Mouse (Mus musculus) thymus, postnatal 4 days (tissue): ENCODE data around the gene Cdh23.

Experiments used
- DNase-seq: peaks from one replicate; pipeline ENCODE4 v3.0.0; 2021

Cdh23 gene

GRCm38 (mm10) chr10:60574851-60575250 lies 121.4 kb downstream of the Cdh23 start:
- no peak for DNase-seq

DNA sequence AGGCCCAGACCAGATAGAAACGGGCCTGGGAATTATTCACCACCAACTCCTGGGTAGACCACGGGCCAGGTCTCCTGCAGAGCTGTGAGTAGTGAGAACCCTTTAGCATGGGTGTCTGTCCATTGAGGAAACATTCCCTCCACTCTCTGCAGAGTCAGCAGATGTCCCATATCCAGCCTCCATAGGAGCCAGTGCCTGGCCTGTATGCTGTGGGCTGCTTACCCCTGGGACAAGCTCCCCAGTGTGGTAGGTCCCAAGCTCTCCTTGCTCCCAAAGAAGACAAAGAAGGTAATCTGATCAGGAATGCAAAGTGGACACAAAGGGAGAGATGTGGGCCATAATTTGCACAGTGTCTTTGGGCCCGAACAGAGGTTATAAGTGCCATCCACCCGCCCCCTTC lies 124.8 kb downstream of the Cdh23 start:
- DNase-seq: no peak

- peak; percentile 73 for DNase-seq
Measured at GRCm38 (mm10) chr10:60566369-60567037, 129.8 kb downstream of the Cdh23 start.

DNA sequence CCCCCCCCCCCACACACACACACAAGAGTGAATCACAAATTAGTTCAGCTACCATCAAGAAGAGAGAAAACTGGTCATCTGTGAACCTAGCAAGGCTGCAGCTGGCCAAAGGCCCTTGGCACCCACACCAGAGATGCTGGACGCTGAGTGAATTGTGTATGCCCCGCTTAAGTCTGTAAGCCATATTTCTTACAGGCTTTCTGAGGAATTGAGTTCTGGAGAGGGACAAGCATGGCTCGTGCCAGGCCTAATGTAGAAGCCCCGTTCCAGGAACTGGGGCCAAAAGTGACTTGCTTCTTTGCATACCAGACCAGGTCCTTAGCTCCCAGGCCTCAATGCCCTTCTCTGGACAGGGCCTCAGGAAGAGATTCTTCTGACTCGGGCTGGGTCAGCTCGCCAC lies 132.2 kb downstream of the Cdh23 start:
- DNase-seq: no peak

DNA sequence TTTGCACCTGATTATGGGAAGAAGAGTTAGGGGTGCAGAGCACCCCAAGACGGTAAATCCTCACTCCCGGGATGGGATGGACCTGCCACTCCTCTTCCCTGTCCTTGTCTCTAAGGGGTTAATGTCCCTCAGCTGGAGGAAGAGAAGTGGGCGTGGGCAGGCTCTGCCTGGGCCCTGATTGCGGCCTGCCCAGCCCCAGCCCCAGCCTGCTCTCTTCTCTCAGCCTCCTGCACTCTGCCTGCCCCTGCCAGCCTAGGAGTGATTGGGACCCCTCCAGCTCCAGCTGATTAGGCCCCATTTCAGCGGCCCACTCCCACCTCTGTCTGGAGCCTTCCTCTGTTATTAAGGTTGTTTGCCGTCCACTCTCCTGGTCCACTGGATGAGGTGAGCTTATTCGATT lies 133.3 kb downstream of the Cdh23 start:
- no peak for DNase-seq

- DNase-seq: no peak
Measured at GRCm38 (mm10) chr10:60558491-60558927, 137.8 kb downstream of the Cdh23 start.

DNA sequence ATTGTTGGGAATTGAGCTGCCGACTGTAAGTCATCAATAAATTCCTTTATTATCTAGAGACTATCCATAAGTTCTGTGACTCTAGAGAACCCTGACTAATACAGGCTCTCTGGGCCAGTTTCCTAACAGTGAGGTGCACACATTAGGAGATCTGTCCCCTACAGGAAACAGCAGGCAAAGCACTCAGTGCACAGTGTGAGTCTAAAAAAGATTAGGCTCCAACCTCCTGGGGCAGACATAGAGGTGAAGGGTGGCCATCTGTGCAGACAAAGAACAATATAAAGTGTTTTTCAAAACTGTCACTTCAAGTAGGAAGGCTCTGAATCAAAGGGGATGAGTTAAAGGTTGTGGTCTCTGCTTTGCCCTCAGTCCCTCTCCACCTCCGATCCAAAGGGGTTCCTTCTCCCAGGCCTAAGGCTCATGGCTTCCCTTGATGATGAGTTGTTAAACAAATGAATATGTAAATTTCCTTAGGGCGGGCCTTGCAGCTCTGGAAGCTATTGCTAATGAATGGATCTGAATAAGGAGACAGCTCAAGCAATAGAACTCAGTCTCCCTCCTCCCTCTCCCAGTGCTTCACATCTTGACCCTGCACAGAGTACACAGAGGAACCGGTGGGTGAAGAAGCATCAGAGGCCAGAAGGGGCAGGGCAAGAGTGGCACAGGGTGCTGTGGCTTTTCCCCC lies 143.2 kb downstream of the Cdh23 start:
- DNase-seq: no peak

- no peak for DNase-seq
Measured at GRCm38 (mm10) chr10:60539164-60539914, 157.0 kb downstream of the Cdh23 start.

DNA sequence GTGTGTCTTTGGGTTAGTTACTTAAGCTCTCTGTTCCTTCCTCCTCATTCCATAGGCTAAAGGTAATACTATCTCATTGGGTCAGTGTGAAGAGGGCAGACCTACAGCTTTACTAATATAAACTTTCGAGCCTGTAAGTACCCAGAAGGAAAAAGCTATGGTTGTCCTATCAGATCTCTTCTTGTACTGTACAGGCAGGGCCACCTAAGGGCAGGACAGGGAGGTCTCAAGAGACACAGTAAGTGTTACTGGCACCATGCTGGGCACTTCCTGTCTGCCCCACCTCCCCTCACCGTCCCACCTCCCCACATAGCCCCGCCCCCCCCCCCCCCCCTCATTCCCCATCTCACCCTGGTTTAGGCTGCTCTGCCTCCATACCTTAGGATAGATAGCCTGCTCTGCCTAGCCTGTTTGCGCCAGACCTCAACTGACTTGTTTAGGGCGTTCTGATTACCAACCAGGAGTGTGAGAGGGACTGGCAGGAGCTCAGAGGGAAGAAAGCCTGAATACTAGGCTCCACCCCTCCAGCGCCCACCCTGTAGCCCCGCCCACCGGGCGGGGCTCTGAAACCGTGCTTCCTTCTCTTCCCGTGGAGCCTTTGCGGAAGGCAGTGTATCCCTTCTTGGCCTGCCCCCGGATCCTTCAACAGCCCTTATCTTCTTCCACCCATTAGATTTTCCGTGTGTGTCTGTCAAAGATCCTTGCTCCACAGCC lies 160.0 kb downstream of the Cdh23 start:
- peak; percentile 66 for DNase-seq

DNA sequence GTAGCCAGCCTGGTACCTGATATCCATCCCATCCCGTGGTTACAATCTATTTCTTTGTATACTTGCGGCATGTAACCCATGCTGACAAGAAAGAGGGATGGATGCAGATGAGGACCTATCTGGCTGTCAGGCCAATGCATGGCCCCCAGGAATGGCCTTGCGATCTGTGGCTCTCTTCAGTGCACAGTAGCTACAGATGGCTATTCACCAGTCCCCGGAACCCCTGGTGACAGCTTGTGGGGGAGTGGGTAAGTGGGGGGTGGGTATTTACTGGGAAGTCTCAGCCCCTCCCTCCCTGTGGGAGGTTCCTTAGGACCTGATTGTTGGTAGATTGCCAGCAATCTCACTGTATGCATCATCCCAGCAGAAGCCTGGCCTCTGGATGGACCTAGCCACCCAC lies 163.8 kb downstream of the Cdh23 start:
- DNase-seq: no peak

- DNase-seq: peak; percentile 73
Measured at GRCm38 (mm10) chr10:60531349-60531748, 164.9 kb downstream of the Cdh23 start.

- DNase-seq: no peak
Measured at GRCm38 (mm10) chr10:60530633-60531032, 165.7 kb downstream of the Cdh23 start.

GRCm38 (mm10) chr10:60527949-60528348 lies 168.3 kb downstream of the Cdh23 start:
- no peak for DNase-seq

GRCm38 (mm10) chr10:60525081-60525480 lies 171.2 kb downstream of the Cdh23 start:
- no peak for DNase-seq

DNA sequence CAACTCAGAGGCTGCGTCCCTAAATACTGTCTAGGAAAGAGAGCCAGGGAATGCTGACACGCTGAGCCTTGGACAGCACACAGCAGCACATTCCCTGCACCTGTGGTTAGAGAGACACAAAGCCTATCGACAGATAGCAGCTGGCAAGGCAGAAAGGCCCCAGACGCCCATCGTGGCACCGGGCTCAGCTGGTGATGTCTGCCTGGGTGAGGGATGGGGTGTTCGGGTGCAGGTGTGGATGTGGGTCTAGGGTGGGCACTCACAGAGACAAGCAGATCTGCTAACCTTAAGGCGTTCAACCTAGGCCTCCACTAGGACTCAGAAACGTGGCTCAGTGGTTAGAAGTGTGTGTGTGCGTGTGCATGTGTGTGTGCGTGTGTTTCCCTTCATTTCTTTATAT lies 180.0 kb downstream of the Cdh23 start:
- peak; percentile 45 for DNase-seq

- DNase-seq: no peak
Measured at GRCm38 (mm10) chr10:60498538-60498937, 197.8 kb downstream of the Cdh23 start.

DNA sequence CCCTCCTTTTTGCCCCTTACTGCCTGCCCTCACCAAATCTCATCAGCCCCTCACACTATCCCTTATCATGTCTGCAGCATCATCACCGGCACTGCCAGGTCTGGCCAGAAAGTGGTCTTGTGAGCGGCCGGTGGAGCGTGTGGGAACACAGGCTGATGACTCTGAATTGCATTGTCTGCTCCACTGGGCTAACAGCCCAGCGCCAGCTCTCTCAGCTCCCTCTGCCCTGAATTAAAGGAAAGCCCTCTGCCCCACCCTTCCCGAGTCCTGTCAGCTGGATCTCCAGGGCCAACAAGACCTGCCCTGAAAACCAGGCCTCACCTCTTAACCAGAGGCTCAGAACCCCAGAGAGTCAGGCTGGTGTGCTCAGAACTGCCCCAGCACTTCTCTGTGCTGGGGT lies 201.2 kb downstream of the Cdh23 start:
- no peak for DNase-seq

DNA sequence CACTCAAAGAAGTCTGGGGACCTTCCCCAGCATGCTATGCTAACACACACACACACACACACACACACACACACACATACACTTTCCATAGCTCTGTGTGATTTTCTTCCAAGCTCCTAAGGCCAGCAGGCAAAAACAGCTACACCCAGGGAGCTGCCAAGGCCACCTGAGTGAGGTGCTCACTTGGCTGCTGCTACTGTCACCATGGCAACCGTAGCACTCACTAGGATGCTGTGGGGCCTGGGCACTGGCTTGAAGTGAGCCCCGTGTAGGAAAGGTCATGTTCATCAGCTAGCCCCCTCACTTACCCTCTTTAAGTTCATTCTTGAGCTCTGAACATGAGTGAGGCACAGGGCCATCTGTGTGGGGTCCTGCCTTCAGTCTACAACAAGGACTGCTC lies 204.8 kb downstream of the Cdh23 start:
- no peak for DNase-seq

GRCm38 (mm10) chr10:60481381-60481780 lies 214.9 kb downstream of the Cdh23 start:
- DNase-seq: no peak

GRCm38 (mm10) chr10:60474549-60474948 lies 221.7 kb downstream of the Cdh23 start:
- no peak for DNase-seq

DNA sequence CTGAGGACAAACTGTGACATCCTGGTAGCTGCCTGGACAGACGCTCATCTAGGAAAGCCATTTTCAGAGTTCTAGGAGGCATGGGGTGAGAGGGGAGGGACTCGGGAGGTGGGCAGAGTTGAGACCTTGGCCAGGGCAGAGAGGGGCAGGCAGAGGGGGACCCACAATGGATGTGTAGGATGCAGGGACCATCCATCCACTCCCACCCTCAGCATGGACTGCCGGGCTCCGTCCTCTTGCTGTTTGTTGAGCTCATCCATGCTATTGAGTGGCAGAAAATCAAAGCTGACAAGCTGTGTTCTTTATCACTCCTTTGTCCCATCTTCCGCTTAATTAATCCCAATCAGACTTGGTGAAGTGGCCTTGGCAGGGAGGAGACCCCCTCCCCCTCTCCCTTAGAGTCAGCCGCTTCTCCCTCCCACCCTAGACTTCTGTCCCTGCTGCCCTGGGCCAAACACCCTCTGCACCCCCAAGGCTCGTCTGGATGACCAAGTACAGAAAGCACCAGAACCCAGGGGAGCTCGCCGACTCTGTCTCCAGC lies 222.4 kb downstream of the Cdh23 start:
- no peak for DNase-seq

- no peak for DNase-seq
Measured at GRCm38 (mm10) chr10:60467752-60468151, 228.5 kb downstream of the Cdh23 start.
